Mouse (Mus musculus) testis, adult 2 months (tissue): ENCODE data around the gene Oip5. TPM values are rescaled to one million over a fixed set of nuclear protein-coding genes. Genes with fewer than 3 reads are reported as not detected.

Source experiments
- H3K27ac ChIP-seq: fragments of 200-500 bp; 2 replicates; pipeline ENCODE4 v1.5.1; 2012; ENCODE audit warnings: low read depth, low read length; ENCODE audit not compliant: control insufficient read depth, insufficient read depth
- H3K27me3 ChIP-seq: fragments of 200-500 bp; 2 replicates; pipeline ENCODE4 v1.6.1; 2012; ENCODE audit warnings: mild to moderate bottlenecking, low read length, moderate library complexity; ENCODE audit not compliant: control insufficient read depth, insufficient read depth
- H3K36me3 ChIP-seq: fragments of 200-500 bp; 2 replicates; pipeline ENCODE4 v1.6.1; 2012; ENCODE audit warnings: mild to moderate bottlenecking, low read length; ENCODE audit not compliant: control insufficient read depth, insufficient read depth
- H3K4me1 ChIP-seq: fragments of 200-500 bp; 2 replicates; pipeline ENCODE4 v1.6.1; 2012; ENCODE audit warnings: low read length; ENCODE audit not compliant: control insufficient read depth, insufficient read depth
- H3K4me3 ChIP-seq: fragments of 200-500 bp; 2 replicates; pipeline ENCODE4 v1.5.1; 2012; ENCODE audit warnings: low read depth, mild to moderate bottlenecking, low read length, moderate library complexity, mixed read lengths; ENCODE audit not compliant: control insufficient read depth
- CTCF ChIP-seq: fragments of 200-500 bp; IDR thresholded peaks from 2 replicates; pipeline ENCODE4 v1.5.1; 2012; ENCODE audit warnings: low read depth, mild to moderate bottlenecking, inconsistent platforms, low read length, moderate library complexity; ENCODE audit not compliant: control insufficient read depth, insufficient read depth, insufficient replicate concordance
- POLR2A ChIP-seq: fragments of 200-500 bp; IDR thresholded peaks from 2 replicates; pipeline ENCODE4 v1.6.1; 2012; ENCODE audit warnings: low read depth, mild to moderate bottlenecking, inconsistent platforms, low read length, moderate library complexity; ENCODE audit not compliant: control insufficient read depth
- polyA plus RNA-seq: library from polyadenylated mRNA; depleted of rRNA; stranded (reverse); fragments of >200 nt; gene quantifications from 2 replicates; pipeline ENCODE4 v1.2.3, GENCODE M21; 2012; rRNA removed

The Oip5 gene
- polyA plus RNA-seq, 1 experiment: 11.4 TPM

GRCm38 (mm10) chr2:119584282-119584681, 34.0 kb downstream of the Oip5 start:
- Histone ChIP-seq H3K27me3 (no peaks in the 10 kb centered on the region), H3K27ac (no peak overlapping the region), H3K4me3 (no peak overlapping the region), H3K36me3 (no peaks in the 10 kb centered on the region), H3K4me1 (no peaks in the 10 kb centered on the region)
- no peak for TF ChIP-seq CTCF
- no peak for TF ChIP-seq POLR2A

DNA sequence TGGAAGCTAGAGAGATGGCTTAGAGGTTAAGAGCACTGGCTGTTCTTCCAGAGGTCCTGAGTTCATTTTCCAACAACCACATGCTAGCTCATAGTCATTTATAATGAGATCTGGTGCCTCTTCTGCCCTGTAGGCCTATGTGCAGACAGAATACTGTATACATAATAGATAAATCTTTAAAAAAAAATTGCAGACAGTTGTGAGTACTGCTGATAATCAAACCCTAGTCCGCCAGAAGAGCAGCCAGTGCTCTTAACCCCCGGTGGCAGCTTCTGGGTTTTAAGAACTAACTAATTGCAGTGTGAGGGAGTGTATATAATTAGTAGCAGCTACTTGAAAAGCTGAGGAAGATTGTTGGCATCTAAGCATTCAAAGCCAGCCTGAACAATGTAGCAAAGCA, 34.8 kb downstream of the Oip5 start:
- TF ChIP-seq POLR2A (no peak), CTCF (no peak)
- Histone ChIP-seq H3K27ac (no peak overlapping the region), H3K27me3 (no peaks in the 10 kb centered on the region), H3K36me3 (no peaks in the 10 kb centered on the region), H3K4me3 (no peak overlapping the region), H3K4me1 (no peaks in the 10 kb centered on the region)

GRCm38 (mm10) chr2:119581571-119581970, 36.7 kb downstream of the Oip5 start:
- H3K36me3 ChIP-seq: no peaks in the 10 kb centered on the region
- no peak overlapping the region for H3K27ac ChIP-seq
- no peaks in the 10 kb centered on the region for H3K4me1 ChIP-seq
- no peak for TF ChIP-seq CTCF
- TF ChIP-seq POLR2A: no peak
- no peaks in the 10 kb centered on the region for H3K27me3 ChIP-seq
- no peak overlapping the region for H3K4me3 ChIP-seq

DNA sequence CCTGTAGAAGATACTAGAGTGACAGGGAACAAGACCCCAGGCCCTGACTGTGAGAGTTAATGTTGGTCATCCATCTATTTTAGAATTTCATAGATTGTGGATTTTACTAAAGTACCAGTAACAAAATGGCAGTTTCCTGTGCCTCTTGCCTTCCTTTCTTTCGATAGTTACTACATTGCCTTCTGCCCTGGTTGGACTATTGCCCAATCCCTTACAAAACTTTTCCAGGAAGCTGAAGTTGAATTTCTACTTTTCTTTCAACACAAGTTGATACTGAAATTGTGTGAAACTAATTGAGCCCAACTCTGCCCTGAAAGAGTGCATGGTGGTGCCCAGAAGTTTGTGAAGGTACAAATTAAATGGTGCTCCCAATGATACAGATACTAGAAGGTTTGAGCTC, 45.8 kb downstream of the Oip5 start:
- H3K4me3 ChIP-seq: no peak overlapping the region
- TF ChIP-seq CTCF (no peak), POLR2A (no peak)
- H3K4me1 ChIP-seq: no peaks in the 10 kb centered on the region
- H3K36me3 ChIP-seq: no peaks in the 10 kb centered on the region; the same call in 1 of the 2 replicates
- H3K27ac ChIP-seq: no peak overlapping the region
- no peaks in the 10 kb centered on the region for H3K27me3 ChIP-seq

GRCm38 (mm10) chr2:119566182-119566855, 52.0 kb downstream of the Oip5 start:
- H3K36me3 ChIP-seq: no peaks in the 10 kb centered on the region
- H3K27me3 ChIP-seq: no peaks in the 10 kb centered on the region
- no peak overlapping the region for H3K27ac ChIP-seq
- H3K4me3 ChIP-seq: no peak overlapping the region
- TF ChIP-seq CTCF (no peak), POLR2A (no peak)
- H3K4me1 ChIP-seq: no peaks in the 10 kb centered on the region

GRCm38 (mm10) chr2:119565284-119565683, 53.0 kb downstream of the Oip5 start:
- Histone ChIP-seq H3K27ac (no peak overlapping the region), H3K4me3 (no peak overlapping the region), H3K36me3 (no peaks in the 10 kb centered on the region), H3K27me3 (no peaks in the 10 kb centered on the region), H3K4me1 (no peaks in the 10 kb centered on the region)
- no peak for TF ChIP-seq POLR2A
- TF ChIP-seq CTCF: no peak

DNA sequence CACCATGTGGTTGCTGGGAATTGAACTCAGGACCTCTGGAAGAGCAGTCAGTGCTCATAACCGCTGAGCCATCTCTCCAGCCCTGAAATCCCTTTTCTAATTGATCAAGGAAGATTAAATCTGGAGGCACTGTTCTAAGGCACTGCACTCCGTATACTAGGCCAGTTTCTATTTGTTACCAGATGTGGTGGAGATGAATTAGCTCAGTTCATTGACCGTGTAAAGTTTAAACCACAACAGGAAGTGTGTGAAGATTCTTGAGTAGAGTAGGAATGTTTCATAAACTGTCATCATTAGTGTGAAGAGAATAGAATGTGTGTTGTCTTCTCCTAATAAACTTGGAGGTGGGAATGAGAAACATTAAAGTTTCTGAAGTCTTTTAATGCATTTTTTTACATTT, 56.5 kb downstream of the Oip5 start:
- TF ChIP-seq CTCF (no peak), POLR2A (no peak)
- Histone ChIP-seq H3K4me3 (no peak overlapping the region), H3K36me3 (no peaks in the 10 kb centered on the region), H3K27me3 (no peaks in the 10 kb centered on the region), H3K4me1 (peaks cover 3% of the 10 kb centered on the region; the same call in 1 of the 2 replicates), H3K27ac (no peak overlapping the region)

Other genes with a start within 250 kb of the Oip5 start
- 6.1 and 6.7 TPM in 2 replicates for gene Ino80, start 140.8 kb downstream of the Oip5 start, polyA plus RNA-seq
- 5.3 and 5.4 TPM in 2 replicates for gene Exd1, start 70.8 kb downstream of the Oip5 start, polyA plus RNA-seq
- 21.3 and 27.1 TPM in 2 replicates for gene Chp1, start 70.8 kb downstream of the Oip5 start, polyA plus RNA-seq
- 6.0 and 7.1 TPM in 2 replicates for gene Nusap1, start 171 bp downstream of the Oip5 start, polyA plus RNA-seq
- gene Ndufaf1, start 44.4 kb upstream of the Oip5 start, polyA plus RNA-seq: 5.2 and 6.7 TPM in 2 replicates
- gene Rtf1, start 56.6 kb upstream of the Oip5 start, polyA plus RNA-seq: 9.3 and 11.8 TPM in 2 replicates
- gene Itpka, start 123.9 kb upstream of the Oip5 start, polyA plus RNA-seq: 5.8 and 6.4 TPM in 2 replicates
- 2.2 and 3.0 TPM in 2 replicates for gene Ltk, start 142.0 kb upstream of the Oip5 start, polyA plus RNA-seq
- 13.4 and 13.7 TPM in 2 replicates for gene Rpap1, start 169.1 kb upstream of the Oip5 start, polyA plus RNA-seq
- gene Tyro3, start 179.3 kb upstream of the Oip5 start, polyA plus RNA-seq: 18.7 and 26.0 TPM in 2 replicates